Mouse (Mus musculus) cerebellum, postnatal 4 days (tissue): ENCODE results near the gene Sesn1.
"Not testable (repeated sequence)": the region's sequence is repeated elsewhere in the genome, so short reads cannot be mapped to it uniquely, and the experiment has no call there.

Experiments used
- DNase-seq, 2 experiments: peaks; one replicate each; pipeline ENCODE4 v3.0.0; 2022; ENCODE audit warnings: low spot score in 2 of 2, mixed read lengths in 1 of 2

Gene Sesn1

DNA sequence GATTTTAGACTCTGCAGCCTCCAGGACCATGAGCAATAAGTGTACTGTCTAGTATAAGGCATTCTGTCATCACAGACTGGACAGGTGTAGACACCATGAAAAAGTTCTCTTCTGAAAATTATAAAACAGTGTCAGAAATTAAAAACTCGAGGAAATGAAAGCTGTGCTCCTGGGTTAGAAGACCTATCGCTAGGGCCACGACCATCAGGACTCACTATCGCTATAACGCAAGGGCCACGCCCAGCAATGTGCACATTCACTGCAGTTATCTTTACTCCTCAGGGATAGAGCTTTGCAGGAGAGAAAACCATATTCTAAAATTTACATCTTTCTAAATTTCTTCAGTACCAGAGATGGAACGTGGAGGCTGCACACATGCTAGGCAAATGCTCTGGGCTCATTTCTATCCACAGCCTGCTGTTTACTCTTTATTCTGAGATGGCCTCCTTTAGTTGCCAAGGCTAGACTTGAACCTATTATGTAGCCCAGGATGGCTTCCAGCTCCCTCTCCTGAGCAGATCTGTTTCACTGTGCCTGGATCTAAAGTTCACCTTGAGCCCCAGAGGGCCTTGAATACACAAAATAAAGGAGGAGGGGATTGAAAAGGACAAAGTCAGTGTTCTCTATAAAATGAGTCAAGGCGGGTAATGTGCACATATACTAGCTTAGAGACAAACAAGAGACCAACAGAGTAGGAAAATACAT, 102.7 kb downstream of the Sesn1 start:
- no peak for DNase-seq

GRCm38 (mm10) chr10:41926726-41927125, 117.0 kb downstream of the Sesn1 start:
- DNase-seq: no peak

DNA sequence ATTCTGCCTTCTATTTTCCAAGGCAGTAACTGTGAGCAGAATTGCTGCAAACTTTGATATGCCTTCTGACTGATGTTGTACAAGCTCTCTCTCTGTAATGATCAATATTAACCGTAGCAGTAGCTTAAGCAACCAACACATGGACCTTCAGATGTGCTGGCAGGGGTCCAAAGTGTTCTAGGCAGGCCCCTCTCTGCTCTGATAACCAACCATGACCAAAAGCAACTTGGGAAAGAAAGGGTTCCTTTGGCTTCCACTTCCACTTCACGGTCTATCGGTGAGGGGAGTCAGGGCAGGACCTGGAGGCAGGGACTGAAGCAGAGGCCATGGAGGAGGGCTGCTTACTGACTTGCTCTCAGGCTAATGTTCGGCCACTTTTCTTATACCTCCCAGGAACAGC, 121.2 kb downstream of the Sesn1 start:
- DNase-seq: no peak

DNA sequence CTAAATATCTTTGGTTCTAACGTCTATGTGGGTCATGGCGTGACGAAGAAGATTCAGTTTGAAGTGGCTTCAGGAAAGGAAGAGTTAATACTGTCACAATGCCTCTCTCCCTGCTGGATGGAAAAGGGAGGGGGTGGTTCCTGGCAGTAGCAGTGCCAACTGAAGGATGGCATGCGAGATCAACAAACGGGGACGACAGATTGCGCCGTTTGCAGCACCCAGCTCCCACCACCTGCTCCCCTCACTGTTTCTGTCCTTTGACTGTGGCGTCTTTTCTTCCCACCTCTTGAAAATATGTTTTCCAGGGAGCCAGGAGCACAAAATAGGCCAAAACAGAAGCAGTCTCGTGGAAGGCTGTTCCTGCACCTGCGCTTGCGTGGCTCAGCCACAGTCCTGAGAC, 122.2 kb downstream of the Sesn1 start:
- peak in 1 of 2 experiments; percentile 62 for DNase-seq

- no peak for DNase-seq
Measured at GRCm38 (mm10) chr10:41932943-41933342, 123.2 kb downstream of the Sesn1 start.

DNA sequence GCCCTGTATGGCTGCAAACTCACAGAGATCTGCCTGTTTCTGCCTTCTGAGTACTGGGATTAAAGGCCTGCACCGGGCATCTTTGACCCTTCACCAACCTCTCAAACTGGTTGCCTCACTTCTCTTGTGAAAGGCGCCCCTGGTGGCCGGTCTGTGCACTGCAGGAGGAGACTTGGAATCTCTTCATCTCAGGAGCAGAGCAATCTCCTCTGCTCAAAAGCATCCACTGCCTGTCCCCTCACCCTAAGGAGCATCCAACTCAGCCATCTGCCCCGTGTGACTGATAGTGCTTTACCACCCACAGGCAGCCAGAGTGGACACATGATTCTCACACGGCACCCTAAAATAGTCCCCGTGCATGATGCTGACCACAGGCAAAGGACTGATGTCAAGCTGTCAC, 123.8 kb downstream of the Sesn1 start:
- peak; percentile 44 to 68 for DNase-seq

- peak; percentile 72 to 96 for DNase-seq
Measured at GRCm38 (mm10) chr10:41934633-41935475, 125.1 kb downstream of the Sesn1 start.

GRCm38 (mm10) chr10:41935476-41935829, 125.7 kb downstream of the Sesn1 start:
- no peak for DNase-seq

DNA sequence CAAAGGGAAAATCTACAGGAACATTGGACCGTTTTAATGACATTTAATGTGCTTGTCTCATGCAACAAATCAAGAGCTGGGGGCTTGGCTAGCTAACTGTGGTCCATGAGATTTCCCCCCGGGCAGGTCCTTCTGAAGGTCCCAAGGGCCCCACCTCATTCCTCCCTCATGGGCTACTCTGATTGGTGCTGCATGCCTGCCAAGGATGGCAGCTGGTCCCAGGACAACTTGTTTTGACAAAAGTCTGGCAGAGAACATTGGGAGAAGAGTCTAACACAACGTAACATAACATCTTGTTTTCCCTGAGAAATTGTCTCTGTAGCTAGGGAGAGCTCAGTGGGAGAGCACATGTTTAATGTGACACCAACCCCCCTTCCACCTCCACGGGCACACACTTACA, 126.4 kb downstream of the Sesn1 start:
- DNase-seq: no peak

GRCm38 (mm10) chr10:41937176-41937575, 127.4 kb downstream of the Sesn1 start:
- no peak for DNase-seq

DNA sequence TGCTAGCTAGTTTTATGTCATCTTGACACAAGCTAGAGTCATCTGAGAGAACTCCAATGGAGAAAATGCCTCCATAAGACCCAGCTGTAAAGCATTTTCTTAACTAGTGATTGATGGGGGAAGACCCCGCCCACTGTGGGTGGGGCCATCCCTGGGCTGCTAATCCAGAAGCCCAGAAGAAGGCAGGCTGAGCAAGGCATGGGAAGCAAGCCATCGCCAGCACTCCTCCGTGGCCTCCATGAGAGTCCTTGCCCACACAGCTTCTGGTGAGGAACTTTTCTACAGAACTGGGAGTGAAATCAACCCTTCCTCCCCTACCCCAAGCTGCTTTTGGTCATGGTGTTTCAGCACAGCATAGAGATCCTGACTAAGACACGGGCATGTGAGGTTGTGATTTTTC, 129.4 kb downstream of the Sesn1 start:
- no peak for DNase-seq

- DNase-seq: not testable (repeated sequence)
Measured at GRCm38 (mm10) chr10:41952354-41952753, 142.6 kb downstream of the Sesn1 start.

DNA sequence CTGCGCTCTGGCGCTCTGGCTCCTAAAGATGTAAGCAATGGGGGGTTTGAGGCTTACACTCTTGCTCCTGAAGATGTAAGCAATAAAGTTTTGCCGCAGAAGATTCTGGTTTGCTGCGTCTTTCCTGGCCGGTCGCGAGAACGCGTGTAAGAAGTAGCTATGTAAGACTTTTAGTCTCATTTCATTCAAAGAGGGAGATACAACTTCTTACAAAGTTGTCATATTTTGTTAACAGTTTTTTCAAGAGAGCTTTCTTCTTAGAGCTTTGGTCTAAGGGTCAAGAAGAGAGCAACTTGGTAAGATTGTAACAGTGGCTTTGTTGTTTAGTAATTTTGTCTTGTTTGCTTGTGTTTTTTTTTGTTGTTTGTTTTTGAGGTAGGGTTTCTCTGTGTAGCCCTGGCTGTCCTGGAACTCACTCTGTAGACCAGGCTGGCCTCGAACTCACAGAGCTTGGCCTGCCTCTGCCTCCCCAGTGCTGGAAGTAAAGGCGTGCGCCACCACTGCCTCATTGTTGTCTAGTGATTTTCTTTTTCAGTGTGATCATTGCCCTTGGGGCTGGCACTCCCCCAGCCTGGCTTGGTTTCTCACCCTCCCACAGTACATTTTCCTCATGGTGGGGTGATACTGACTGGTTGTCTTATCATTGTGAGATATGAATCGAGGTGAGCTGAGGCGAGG, 143.3 kb downstream of the Sesn1 start:
- no peak for DNase-seq

- DNase-seq: no peak
Measured at GRCm38 (mm10) chr10:41953528-41953864, 143.8 kb downstream of the Sesn1 start.

- DNase-seq: no peak
Measured at GRCm38 (mm10) chr10:41957421-41958225, 147.9 kb downstream of the Sesn1 start.
